Mouse (Mus musculus): ENCODE data around the gene Tmem208. TPM values are rescaled to one million over a fixed set of nuclear protein-coding genes. Genes with fewer than 3 reads are reported as not detected.

Tmem208 gene
- total RNA-seq, 2 experiments from 2014 or later = 64.8 to 82.8 TPM

DNA sequence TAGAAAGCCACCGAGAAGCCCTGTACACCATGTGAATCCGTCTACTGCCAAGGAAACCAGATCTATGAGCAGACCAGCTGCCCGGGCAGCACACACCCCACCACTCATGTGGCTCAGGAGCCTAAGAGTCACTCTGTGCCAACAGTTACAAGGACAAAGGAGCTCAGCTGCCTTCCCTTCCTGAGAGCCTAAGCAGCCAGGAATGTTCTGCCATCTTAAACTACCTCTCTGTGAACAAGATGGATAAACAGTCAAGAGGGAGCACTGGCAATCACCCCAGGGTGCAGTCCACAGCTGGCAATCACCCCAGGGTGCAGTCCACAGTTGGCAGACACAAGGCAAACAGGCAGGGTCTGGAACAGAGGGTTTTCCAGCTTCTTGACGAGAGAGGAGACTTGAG, 8.2 kb upstream of the Tmem208 start:
- ATAC-seq (replicated peaks; ENCODE audit: poor library complexity, severe bottlenecking) = no peak

DNA sequence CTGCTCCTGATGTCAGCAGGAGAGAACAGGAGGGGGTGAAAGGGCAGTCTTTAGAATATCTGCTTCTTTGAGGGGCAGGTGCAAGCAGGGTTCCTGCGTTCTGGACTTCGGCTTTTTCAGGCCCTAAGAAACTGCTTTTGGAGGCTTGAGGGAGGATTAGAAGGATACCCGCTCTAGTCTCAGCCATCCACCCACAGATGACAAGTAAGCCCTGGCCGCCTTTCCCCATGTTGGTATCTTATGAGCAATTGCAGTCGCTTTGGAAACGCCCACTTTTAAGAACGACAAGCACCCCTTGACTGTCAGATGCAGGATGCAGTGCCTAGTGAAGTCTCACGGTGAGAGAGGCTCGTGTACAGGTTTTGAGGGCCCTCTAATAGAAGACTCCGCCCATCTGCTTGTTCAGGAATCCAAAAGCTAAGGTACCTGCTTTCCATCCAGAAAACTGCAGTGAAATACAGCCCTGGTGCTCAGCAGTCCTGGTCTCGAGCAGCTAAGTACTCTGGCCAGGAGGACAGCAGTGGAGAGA, 7.4 kb upstream of the Tmem208 start:
- no peak for ATAC-seq (replicated peaks; ENCODE audit: poor library complexity, severe bottlenecking)

DNA sequence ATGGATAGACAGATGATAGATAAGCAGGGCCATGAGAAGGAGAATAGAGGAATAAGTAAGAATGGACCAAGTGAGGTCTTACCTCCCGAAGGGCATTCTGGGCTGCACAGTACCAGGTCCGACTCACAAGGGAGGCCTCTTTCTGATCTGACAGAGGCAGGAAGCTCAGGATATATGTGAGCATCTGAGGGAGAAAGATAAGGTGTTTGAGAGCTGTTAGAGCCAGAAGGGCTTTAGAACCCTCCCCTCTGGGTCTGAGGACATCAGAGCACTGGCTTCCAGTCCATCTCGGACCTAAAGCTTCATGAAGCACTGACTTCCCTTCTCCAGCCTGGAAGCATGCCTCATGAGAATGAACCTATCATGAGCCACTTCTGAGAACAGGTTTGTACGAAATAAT, 3.0 kb upstream of the Tmem208 start:
- no peak for ATAC-seq (replicated peaks; ENCODE audit: poor library complexity, severe bottlenecking)

DNA sequence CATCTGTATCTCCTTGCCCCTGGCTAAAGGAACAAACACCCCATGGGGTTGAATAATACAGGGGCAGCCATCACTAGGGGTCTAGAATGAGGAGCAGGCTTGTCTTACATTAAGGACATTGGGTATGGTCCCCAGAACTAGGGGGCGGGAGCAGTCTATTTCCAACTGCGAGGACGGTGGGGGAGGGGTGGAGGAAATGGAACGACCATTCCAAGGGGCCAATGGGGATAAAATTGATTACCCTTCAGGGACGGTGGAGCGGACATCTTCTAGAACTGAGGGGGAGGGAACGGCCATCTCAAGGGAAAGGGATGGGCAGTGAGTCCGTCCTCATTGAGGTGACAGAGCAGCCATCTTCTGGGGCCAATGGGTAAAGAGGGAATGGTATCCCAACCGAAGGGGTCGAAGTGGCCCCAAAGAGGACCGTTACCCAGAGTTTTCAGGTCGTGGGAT, 487 bp upstream of the Tmem208 start:
- ATAC-seq (replicated peaks; ENCODE audit: poor library complexity, severe bottlenecking) = no peak

DNA sequence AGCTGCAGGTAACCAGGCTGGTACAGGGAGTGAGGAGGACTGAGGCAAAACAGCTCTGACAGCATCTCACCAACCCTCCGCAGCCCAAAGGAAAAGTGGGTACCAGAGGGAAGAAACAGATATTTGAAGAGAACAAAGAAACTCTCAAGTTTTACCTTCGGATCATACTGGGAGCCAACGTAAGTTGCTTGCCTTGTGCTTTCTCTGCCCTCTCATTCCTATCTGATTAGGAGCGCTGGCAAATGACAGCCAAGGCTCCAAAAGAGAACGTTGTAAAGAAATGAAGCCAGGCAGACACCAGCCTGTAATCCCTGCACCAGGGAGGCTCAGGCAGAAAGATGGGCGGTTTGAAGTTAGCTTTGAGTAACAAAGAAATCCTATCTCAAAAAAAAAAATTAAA, 814 bp downstream of the Tmem208 start:
- no peak for ATAC-seq (replicated peaks; ENCODE audit: poor library complexity, severe bottlenecking)

DNA sequence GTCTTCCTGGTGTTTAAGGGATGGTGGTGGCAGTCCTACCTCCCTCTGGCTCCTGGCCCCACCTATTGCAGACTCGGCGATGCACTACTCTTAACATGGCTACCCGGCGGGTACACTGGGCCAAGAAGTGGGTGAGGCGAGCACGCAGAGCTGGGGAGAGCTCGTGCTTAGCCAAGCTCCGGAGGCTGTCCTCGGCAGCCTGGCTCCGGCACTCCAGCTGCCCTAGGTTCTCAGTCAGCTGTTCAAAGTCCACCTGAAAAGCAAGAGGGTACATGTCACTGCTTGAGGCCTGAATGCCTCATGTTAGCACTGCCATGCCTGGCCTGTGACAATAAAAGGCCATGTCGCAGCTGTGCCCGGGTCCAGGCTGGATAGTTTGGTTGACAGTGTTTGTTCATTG, 4.2 kb downstream of the Tmem208 start:
- no peak for ATAC-seq (replicated peaks; ENCODE audit: poor library complexity, severe bottlenecking)

DNA sequence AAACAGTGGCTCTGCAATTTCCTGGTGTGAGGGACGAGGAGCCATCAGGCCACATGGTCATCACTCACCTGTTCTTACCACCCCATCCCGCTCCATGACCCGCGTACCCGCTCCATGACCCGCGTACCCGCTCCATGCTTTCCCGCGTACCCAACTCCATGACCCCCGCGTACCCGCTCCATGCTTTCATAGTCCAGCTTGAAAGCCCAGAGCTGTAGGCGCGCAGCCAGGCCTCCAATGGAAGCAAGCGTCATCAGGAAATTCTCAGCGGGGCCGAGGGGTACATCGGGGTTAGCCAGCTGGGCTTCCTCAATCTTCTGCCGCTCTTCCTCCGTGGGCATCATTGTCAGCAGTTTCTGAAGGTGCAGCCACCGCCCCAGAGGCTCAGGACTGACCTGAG, 5.3 kb downstream of the Tmem208 start:
- ATAC-seq (replicated peaks; ENCODE audit: poor library complexity, severe bottlenecking) = no peak

DNA sequence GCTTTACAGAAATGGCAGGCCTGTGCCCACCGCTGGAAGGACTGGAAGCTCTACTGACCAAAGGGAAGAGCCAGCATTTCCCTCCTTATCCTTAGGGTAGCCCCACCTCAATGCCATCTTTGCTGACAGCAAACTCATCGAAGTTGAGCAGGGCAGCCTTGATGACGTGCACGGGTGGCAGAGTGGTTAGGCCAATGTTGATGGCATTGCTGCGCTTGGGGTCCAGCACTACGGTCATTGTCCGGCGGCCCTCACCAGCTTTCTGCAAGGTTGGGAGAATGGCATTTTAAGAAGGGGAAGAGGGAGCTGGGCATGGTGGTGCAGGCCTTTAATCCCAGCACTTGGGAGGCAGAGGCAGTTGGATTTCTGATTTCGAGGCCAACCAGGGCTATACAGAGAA, 5.8 kb downstream of the Tmem208 start:
- ATAC-seq (replicated peaks; ENCODE audit: poor library complexity, severe bottlenecking) = no peak

DNA sequence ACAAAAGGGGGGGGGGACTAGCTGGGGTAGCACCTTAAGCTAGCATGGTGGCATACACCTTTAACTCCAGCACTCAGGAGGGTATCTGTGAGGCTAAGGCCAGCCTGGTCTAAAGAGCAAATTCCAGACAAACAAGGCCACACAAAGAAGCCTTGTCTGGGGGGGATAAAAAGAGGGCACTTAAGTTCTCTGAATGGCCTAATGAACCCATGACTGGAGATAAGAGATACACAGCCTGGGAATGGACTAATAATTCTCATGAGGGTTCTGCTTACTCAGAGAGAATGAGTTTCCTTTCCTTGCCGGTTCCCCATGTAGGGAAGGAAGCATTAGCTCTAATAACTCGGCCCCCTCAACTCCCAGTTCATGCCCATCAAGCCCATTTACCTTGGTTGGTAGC, 6.4 kb downstream of the Tmem208 start:
- no peak for ATAC-seq (replicated peaks; ENCODE audit: poor library complexity, severe bottlenecking)

DNA sequence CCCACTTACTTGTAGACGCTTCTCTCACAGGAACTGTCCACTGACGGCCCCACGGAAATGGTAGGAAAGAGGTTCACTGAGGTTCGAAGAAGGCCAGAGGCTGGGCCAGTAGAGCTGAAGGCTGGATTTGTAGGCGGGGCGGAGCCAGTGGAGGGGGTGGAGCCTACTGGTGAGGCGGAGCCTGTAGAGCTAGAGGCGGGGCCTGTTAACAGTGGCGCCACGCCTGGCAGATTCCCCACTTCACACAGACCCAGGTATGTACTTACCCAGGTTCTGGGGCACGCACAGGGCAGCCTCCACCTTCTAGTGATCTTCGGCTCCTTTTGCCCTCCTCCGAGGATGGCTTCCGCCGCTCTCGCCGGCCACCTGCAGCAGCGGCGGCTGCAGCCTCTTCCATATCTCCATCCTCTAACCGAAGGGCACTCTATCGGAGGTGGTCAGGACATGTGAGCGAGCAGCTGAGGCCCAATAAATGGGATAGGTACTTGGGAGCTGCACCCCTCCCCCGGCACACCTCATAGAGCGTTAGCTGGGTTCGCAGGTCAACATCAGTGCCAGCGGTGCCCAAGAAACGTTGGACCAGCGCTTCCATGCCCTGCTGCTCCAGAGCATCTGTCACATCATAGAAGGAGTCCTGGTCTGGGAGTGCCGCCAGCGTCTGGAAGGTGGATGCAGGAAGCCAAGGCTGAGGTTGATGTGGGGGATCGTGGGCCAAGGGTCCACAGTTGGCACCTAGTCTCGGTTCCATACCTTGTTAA, 10.4 kb downstream of the Tmem208 start:
- ATAC-seq (replicated peaks; ENCODE audit: poor library complexity, severe bottlenecking) = no peak

DNA sequence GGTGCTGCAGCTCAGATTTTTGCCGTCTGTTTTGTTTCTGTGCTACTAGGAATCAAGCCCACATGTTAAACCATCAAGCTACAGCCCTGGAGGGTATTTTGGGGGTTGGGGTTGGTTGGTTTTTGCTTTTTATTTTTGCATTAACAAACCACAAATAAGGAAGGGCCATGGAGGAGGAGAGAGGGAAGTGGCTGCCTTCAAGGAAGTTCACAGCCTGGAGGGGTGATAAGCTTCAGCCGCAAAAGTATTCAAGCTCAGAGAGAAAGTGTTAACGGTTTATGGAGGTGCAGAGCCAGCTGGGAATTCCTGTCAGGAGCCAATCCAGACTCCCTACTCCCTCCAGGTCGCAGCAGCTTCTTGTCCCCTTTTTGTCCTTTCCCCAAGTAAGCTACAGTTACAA, 12.8 kb downstream of the Tmem208 start:
- peak; percentile 65 for ATAC-seq (replicated peaks; ENCODE audit: poor library complexity, severe bottlenecking)

DNA sequence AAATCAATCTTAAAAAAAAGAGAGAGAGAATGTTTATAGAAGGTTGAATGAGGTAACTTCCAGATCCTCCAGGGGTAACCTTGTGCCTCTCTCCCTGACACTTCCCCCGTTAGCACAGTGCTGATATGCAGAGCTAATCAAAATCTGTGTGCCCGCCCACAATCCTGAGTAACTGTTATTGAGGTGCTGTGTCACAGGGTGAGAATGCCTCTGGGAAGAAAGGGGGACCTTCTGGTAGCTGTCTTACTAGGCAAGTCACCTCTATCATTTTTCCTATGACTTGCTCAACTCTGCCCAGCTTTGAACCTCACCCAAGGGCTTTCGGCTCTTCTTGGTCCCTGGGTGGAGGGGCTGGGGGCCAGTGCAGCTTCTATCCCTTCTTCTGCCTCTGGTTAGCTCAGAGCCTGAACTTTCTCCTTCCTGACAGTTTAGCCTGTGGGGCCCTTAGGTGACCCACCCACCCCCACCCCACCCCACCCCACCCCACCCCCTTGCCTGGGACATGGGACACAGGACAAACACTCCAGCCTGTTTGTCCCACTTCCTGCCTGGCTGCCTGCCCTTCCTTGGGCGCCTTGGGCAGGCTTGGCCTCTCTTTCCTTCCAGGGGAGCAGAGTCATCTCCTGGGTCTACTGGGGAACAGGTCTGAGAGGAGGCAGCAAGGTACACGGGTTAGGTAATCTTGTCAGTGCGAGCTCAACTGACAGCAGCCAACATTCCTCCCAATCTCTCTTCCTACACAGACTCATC, 13.9 kb downstream of the Tmem208 start:
- ATAC-seq (replicated peaks; ENCODE audit: poor library complexity, severe bottlenecking) = peak; percentile 47

DNA sequence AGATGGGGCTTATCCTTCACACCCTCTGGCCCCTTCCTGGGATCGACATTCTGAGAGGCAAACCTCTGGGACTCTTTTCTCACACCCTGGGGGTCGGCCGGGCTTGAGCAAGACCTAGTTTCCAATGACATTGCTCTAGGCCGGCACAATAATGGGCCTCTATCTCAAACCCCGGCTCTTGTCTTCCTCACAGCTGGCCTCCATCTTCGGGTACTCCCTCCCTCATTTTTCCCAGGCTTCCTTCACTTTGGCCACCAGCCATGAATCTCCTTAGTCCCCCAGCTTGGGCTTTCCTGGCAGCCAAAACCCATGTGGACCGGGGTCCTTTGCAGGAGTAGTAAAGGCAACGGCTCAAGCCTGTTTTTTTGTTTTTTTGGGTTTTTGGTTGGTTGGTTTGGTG, 15.2 kb downstream of the Tmem208 start:
- ATAC-seq (replicated peaks; ENCODE audit: poor library complexity, severe bottlenecking) = no peak

DNA sequence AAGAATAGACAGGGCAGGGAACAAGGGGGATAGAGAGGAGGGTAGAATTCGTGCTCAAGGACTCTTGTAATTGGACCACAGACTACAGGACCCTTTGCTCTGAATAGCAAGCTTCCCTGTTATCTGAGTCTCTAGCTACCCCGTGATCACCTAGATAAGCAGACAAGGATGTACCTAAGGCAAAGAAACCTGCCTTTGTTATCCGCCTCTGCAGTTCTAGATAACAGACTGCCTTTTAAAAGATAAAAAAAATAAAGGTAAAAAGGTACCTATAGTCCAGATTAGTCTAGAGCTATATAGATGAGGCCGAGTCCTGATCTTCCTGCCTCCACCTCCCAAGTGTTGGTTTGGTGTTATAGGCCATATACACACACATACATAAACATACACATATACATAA, 16.6 kb downstream of the Tmem208 start:
- ATAC-seq (replicated peaks; ENCODE audit: poor library complexity, severe bottlenecking) = no peak

DNA sequence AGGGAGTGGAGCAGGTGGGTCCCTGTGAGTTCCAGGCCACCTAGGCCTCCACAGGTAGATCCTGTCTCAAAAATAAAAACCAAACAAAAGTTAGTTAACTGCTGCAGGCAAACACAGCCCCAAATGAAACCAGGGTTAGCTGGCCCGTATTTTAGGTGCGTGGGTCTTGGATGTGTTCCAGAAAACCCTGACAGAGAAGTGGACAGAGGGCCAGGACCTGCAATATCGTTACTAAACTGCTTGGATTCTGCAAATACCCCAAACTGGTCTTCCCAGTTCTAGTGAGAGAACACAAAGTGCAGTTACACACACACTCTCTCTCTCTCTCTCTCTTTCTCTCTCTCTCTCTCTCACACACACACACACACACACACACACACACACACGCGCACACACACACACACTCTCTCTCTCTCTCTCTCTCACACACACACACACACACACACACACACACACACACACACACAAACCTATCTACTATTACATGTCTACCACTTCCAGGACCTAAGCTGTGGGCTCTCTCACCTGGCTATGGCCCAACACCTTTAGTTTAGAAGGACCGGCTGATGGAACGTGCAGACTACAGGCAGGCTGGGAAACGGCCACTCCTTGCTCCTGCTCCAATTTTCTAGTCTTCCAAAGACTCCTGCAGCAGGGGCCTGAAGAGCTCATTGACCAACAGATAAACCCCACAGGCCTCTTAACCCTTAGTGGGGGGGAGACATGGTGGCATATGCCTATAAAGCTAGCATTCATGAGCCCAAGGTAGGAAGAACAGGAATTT, 17.8 kb downstream of the Tmem208 start:
- no peak for ATAC-seq (replicated peaks; ENCODE audit: poor library complexity, severe bottlenecking)

DNA sequence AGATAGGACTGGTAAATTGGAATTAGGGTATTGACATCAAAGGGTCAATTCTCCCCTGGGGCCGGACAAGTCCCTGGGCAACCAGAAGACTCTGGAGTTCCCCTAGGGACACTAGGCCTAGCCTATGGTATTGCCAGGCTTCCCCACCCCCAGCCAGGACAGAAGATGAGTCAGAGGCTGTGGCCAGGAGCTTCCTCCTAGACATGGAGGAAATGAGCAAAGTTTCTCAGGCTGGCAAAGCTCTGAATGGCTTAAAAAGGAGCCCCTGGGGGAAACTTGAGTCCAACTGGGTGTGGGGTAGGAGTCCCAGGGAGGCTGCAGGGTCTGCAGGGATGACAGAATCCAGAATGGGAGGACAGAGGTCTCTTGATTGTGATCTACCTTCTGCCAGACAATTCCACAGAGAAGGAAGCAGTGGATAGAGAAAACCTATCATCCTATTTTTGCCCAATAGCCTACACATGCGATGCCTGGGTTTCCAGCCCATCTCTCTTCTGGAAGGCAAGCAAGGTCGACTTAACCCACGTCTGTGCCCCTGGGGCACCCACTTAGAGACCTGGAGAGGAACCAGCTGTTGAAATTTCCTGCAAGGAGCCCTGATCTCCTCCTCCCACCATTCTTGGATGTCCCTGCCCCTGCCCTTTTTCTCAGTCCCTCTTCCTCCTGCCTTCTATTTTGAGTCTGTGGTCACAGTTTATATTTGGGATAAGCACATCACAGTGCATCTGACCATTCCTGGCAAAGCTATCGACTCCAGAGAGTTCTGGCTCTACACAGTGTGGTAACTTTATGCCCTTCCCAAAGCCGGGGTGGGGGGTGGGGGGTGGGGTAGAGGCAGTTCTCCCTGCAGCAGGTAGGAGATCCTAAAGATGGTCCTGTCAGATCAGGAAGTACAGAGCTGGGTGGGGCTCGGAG, 19.2 kb downstream of the Tmem208 start:
- ATAC-seq (replicated peaks; ENCODE audit: poor library complexity, severe bottlenecking) = peak; percentile 60

DNA sequence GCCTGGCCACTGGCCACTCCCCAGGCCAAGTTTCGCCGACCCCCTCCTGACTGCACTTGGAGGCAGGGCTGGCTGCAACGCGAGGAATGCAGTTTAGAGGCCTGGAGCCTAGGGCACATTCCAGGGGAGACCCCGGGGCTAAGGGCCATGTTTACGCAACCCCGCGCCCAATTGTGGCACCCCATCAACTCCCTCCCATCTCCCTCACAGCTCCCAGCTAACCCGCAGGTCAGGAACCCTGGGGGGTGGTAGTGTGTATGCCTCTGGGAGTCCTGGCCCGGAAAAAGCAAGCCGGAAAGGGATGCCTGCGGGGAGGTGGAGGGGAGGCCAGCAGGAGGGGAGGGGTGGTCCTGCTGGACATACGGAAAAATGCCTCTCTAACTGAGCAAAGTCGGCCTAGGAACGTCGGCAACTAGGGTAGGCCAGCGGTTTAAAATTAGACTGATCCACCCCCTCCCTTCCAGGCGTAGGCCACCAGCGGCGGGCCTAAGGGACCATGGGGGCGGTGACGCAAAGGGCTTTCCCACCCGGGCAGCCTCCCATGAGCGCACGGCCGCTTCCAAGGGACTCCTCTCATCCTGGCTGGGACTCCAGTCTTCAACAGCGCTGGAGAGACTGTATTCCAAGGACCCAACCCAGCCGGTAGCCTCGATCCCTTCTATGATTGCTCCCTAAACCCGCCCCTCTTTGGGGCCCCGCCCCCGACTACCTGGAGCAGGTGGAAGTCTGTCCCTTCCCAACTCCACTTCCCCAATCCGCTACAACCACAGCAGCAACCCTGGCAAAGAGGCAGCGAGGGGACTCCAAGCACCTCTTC, 20.7 kb downstream of the Tmem208 start:
- no peak; the same call in 1 of the 2 replicates for ATAC-seq (replicated peaks; ENCODE audit: poor library complexity, severe bottlenecking)

DNA sequence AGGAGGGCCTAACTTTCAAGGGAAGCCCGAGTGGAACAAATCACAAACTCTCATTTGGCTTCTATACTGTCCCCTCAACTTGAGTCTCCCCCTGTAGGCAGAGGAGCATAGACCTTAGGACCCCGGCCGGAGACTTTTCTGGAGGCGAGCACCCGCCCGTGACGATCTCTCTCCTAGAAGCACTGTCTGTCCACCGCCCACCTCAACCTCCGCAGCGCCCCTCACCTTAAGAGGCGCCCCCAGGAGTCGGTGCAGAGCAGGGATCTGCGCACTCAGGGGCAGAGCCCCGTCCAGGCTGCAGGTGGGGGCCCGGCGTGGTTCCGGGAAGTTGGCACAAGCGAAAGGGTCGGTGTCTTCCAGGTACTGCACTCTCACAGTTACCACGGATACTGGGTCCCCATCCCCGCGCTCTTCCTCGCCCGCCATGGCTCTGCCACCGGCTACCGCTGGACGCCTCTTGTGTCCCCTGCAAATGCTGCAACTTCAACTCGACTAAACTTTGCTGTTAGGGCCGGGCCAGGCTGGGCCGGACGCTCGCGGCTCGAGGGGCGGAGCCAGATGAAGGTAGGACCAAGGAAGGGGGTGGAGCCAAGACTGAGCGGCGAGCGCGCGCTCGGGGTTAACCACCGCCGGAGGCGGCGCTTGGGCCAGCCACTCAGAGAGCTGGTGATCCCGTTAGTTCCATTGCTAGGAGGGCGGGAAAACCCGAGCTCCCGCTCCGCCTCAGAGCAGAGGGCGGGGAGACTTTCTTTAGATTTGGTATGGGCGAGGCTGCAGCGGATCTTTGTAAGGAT, 21.5 kb downstream of the Tmem208 start, which contains the start of gene Fhod1:
Fhod1 (minus strand) TSS at position 526 of the 794 bp plus-strand sequence.
- peak; percentile 80 for ATAC-seq (replicated peaks; ENCODE audit: poor library complexity, severe bottlenecking)

Data from granulocyte monocyte progenitor cell, adult 5-6 weeks (primary cell).